Mouse (Mus musculus): ENCODE measurements around the gene Arhgap35. TPM values are rescaled to one million over a fixed set of nuclear protein-coding genes. Genes with fewer than 3 reads are reported as not detected.
A peak's percentile ranks its signal among the peaks of the same experiment; 100 is the strongest.

The Arhgap35 gene
- polyA plus RNA-seq, 1 experiment from 2014 or later = 40.8 TPM

DNA sequence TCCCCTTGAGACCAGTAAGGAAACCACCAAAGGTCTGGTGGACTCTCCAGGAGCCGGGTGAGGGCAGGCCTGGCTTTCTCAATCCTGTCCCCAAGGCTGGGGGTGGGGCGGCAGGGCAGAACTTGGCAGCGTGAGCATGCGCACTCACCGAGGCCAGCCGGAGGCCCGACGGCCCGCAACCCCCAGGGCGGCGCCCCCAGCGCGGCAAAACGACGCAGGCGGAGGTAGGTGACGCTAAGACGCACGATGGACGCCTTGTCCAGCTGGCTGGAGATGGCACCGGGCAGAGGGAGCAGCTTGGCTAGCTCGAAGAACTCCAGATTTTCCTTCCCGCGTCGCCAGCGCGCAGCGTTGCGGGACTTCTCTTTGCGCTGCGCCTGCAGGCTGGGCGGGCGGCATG is 140.3 kb downstream of the Arhgap35 start:
- Histone ChIP-seq H3K4me3 (replicated peaks) (peak overlapping the region; percentile 28), H3K4me1 (peaks cover 27% of the 10 kb centered on the region), H3K9ac (no peak overlapping the region), H3K27ac (no peak overlapping the region), H3K9me3 (no peaks in the 10 kb centered on the region), H3K4me2 (peak overlapping the region; percentile 19), H3K36me3 (replicated peaks) (no peaks in the 10 kb centered on the region), H3K27me3 (peaks cover 90% of the 10 kb centered on the region)
- WGBS = 3% methylated on average over 33 of the region's 33 CpGs
- ATAC-seq (ENCODE audit: low FRiP score) = no peak

DNA sequence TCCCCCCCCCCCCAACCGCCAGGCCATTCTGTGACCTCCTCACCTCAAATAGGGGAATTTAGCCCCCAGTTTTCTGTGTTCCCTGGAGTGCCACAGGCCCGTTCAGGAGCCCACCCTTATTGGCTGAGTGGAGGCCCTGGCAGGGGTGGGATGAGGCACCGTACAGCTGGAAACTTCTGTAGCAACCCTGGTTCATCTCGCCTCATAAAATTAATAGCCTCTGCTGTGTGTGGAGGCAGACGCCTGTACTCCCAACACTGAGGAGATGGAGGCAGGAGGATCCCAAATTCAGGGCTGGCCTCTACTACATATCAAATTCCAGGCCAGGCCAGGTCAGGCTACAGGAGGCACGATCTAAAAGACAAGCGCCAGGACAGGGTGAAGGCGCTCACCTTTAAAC is 140.9 kb downstream of the Arhgap35 start:
- Histone ChIP-seq H3K36me3 (replicated peaks) (no peaks in the 10 kb centered on the region), H3K27ac (no peak overlapping the region), H3K4me2 (no peak overlapping the region), H3K9me3 (no peaks in the 10 kb centered on the region), H3K27me3 (peaks cover 96% of the 10 kb centered on the region), H3K4me1 (peaks cover 27% of the 10 kb centered on the region), H3K4me3 (replicated peaks) (no peak overlapping the region), H3K9ac (no peak overlapping the region)
- ATAC-seq (ENCODE audit: low FRiP score) = no peak
- 56% methylated on average over 8 of the region's 8 CpGs for WGBS

DNA sequence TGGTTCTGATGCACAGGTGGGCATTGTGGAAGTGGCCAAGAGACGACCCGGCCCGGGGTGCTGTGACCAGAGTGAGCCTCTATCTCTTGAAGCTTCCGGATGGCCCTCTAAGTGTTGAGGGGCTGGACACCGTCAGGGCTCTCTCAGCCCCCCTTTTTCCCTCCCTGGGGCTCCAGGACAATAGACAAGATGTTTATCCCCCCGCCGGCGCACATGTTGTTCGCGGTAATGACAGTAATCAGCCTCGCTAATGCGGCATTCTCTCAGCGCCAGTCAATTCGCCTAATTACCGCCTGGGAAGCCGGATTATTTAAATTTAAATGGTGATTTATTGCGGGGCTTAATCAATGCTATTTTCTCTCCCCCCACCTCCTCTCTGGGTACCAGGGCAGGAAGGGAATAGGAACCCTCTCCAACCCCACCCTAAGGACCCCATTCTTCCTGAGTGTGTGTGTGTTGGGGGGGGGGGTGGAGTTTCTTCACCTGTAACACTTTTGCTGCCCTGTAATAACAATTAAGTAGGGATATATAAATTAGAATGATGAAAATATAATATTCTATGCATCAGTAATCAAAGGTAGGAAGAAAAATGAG is 142.6 kb downstream of the Arhgap35 start:
- H3K9me3 ChIP-seq = no peaks in the 10 kb centered on the region
- ATAC-seq (ENCODE audit: low FRiP score) = peak; percentile 67
- WGBS = under 1% methylated on average over 17 of the region's 17 CpGs
- H3K4me2 ChIP-seq = peak overlapping the region; percentile 35
- peaks cover 36% of the 10 kb centered on the region for H3K4me1 ChIP-seq
- no peaks in the 10 kb centered on the region for H3K36me3 ChIP-seq (replicated peaks)
- peaks cover 92% of the 10 kb centered on the region for H3K27me3 ChIP-seq
- no peak overlapping the region for H3K27ac ChIP-seq
- H3K4me3 ChIP-seq (replicated peaks) = no peak overlapping the region
- H3K9ac ChIP-seq = no peak overlapping the region

DNA sequence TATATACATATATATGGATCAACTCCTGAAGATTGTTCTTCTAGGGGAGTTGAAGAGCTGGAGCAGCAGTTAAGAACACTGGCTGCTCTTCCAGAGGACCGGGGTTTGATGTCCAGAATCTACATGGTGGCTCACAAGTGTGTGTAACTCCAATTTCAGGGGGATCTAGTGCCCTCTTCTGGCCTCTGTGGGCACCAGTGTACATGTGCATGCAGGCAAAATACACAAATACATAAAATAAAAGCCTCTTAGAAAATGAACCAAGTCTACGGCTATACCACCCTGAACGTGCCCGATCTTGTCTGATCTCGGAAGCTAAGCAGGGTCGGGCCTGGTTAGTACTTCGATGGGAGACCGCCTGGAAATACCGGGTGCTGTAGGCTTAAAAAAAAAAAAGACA is 143.2 kb downstream of the Arhgap35 start:
- Histone ChIP-seq H3K27me3 (peaks cover 86% of the 10 kb centered on the region), H3K27ac (no peak overlapping the region), H3K36me3 (replicated peaks) (no peaks in the 10 kb centered on the region), H3K4me3 (replicated peaks) (no peak overlapping the region), H3K4me2 (no peak overlapping the region), H3K9ac (no peak overlapping the region), H3K4me1 (peaks cover 33% of the 10 kb centered on the region), H3K9me3 (no peaks in the 10 kb centered on the region)
- WGBS = 41% methylated on average over 9 of the region's 9 CpGs
- ATAC-seq (ENCODE audit: low FRiP score) = no peak

- peaks cover 76% of the 10 kb centered on the region for H3K27me3 ChIP-seq
- H3K36me3 ChIP-seq (replicated peaks) = no peaks in the 10 kb centered on the region
- H3K4me3 ChIP-seq (replicated peaks) = no peak overlapping the region
- no peak overlapping the region for H3K9ac ChIP-seq
- ATAC-seq (ENCODE audit: low FRiP score) = peak; percentile 49; the same call in 1 of the 2 replicates
- 7% methylated on average over 5 of the region's 5 CpGs for WGBS
- H3K4me2 ChIP-seq = no peak overlapping the region
- peaks cover 15% of the 10 kb centered on the region for H3K4me1 ChIP-seq
- H3K9me3 ChIP-seq = no peaks in the 10 kb centered on the region
- 0 out of 2 replicates have a peak overlapping the region, but pooled peaks have one; percentile 4 for H3K27ac ChIP-seq
These were observed 146.7 kb downstream of the Arhgap35 start for GRCm38 (mm10) chr7:16468115-16468514.

DNA sequence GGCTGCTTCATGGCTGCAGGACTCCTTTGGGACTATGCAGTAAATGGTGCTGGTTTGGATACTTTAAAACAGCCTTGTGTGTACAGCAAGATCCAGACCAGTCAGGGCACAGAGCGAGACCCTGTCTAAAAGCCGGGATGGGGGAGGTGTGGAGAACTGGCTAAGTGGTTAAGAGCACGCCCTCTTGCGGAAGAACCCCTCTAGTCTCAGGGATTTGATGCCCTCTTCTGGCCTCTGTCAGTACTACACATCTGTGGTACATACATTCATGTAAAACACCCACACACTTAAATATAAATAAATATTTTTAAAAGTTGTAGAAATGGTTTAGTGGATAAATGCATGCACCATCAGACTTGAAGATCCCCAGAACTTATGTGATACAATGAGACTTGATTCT is 148.2 kb downstream of the Arhgap35 start:
- Histone ChIP-seq H3K27me3 (peaks cover 64% of the 10 kb centered on the region), H3K27ac (no peak overlapping the region), H3K4me2 (no peak overlapping the region), H3K9me3 (no peaks in the 10 kb centered on the region), H3K4me1 (peaks cover 9% of the 10 kb centered on the region; the same call in 1 of the 2 replicates), H3K4me3 (replicated peaks) (no peak overlapping the region), H3K9ac (no peak overlapping the region), H3K36me3 (replicated peaks) (no peaks in the 10 kb centered on the region)
- 74% methylated on average over 4 of the region's 4 CpGs for WGBS
- no peak for ATAC-seq (ENCODE audit: low FRiP score)

- 93% methylated on average over 5 of the region's 5 CpGs for WGBS
- Histone ChIP-seq H3K4me3 (replicated peaks) (no peak overlapping the region), H3K4me1 (peaks cover 9% of the 10 kb centered on the region; the same call in 1 of the 2 replicates), H3K9me3 (no peaks in the 10 kb centered on the region), H3K4me2 (no peak overlapping the region), H3K9ac (no peak overlapping the region), H3K27ac (no peak overlapping the region), H3K36me3 (replicated peaks) (no peaks in the 10 kb centered on the region), H3K27me3 (peaks cover 60% of the 10 kb centered on the region)
- ATAC-seq (ENCODE audit: low FRiP score) = no peak
These were observed 149.2 kb downstream of the Arhgap35 start for GRCm38 (mm10) chr7:16465568-16465967.

- H3K27ac ChIP-seq = no peak overlapping the region
- H3K36me3 ChIP-seq (replicated peaks) = no peaks in the 10 kb centered on the region
- H3K9ac ChIP-seq = no peak overlapping the region
- H3K9me3 ChIP-seq = no peaks in the 10 kb centered on the region
- no peak overlapping the region for H3K4me3 ChIP-seq (replicated peaks)
- H3K4me2 ChIP-seq = no peak overlapping the region
- ATAC-seq (ENCODE audit: low FRiP score) = 0 out of 2 replicates have a peak, but pooled peaks have one; percentile 9
- WGBS = 18% methylated on average over 8 of the region's 8 CpGs
- H3K4me1 ChIP-seq = peaks cover 9% of the 10 kb centered on the region; the same call in 1 of the 2 replicates
- peaks cover 60% of the 10 kb centered on the region for H3K27me3 ChIP-seq
These were observed 149.6 kb downstream of the Arhgap35 start for GRCm38 (mm10) chr7:16465160-16465559.

- ATAC-seq (ENCODE audit: low FRiP score) = peak; percentile 8; the same call in 1 of the 2 replicates
- Histone ChIP-seq H3K4me1 (peaks cover 6% of the 10 kb centered on the region; the same call in 1 of the 2 replicates), H3K27ac (no peak overlapping the region), H3K4me2 (no peak overlapping the region), H3K4me3 (replicated peaks) (no peak overlapping the region), H3K36me3 (replicated peaks) (no peaks in the 10 kb centered on the region), H3K9me3 (no peaks in the 10 kb centered on the region), H3K27me3 (peaks cover 40% of the 10 kb centered on the region), H3K9ac (no peak overlapping the region)
- 1% methylated on average over 14 of the region's 14 CpGs for WGBS
These were observed 151.6 kb downstream of the Arhgap35 start for GRCm38 (mm10) chr7:16463214-16463613.

- H3K4me2 ChIP-seq = no peak overlapping the region
- WGBS = 86% methylated on average over 6 of the region's 6 CpGs
- H3K4me1 ChIP-seq = no peaks in the 10 kb centered on the region
- no peak overlapping the region for H3K4me3 ChIP-seq (replicated peaks)
- H3K27me3 ChIP-seq = peaks cover 37% of the 10 kb centered on the region
- H3K27ac ChIP-seq = no peak overlapping the region
- H3K36me3 ChIP-seq (replicated peaks) = 0 out of 2 replicates have a peak, but pooled peaks cover 3% of the 10 kb centered on the region
- no peak for ATAC-seq (ENCODE audit: low FRiP score)
- no peak overlapping the region for H3K9ac ChIP-seq
- H3K9me3 ChIP-seq = no peaks in the 10 kb centered on the region
These were observed 153.1 kb downstream of the Arhgap35 start for GRCm38 (mm10) chr7:16461705-16462104.

- Histone ChIP-seq H3K9ac (no peak overlapping the region), H3K27ac (no peak overlapping the region), H3K4me2 (no peak overlapping the region), H3K27me3 (peaks cover 32% of the 10 kb centered on the region), H3K4me1 (no peaks in the 10 kb centered on the region), H3K36me3 (replicated peaks) (0 out of 2 replicates have a peak, but pooled peaks cover 9% of the 10 kb centered on the region), H3K4me3 (replicated peaks) (no peak overlapping the region), H3K9me3 (no peaks in the 10 kb centered on the region)
- no peak for ATAC-seq (ENCODE audit: low FRiP score)
- WGBS = 54% methylated on average over 6 of the region's 6 CpGs
These were observed 153.6 kb downstream of the Arhgap35 start for GRCm38 (mm10) chr7:16461151-16461550.

DNA sequence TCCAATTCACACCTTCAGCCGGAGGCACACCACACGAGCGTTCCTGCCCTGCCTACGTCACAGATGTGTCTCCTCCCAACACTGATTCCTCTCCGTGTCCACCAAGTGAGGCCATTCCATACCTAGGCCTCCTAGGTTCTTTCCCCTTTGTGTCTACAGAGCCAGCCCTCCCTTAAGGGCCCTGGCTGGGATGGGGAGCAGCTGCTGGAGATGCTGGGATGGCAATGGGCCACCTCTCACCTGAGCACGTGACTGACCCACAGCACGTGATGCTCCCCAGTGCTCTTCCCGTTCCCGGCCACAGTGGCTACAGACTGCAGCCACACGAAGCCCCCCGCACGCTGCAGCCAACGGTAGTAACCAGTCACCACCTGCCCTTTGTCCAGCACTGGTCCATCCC is 154.2 kb downstream of the Arhgap35 start:
- peaks cover 28% of the 10 kb centered on the region for H3K27me3 ChIP-seq
- ATAC-seq (ENCODE audit: low FRiP score) = peak; percentile 27; the same call in 1 of the 2 replicates
- H3K4me3 ChIP-seq (replicated peaks) = no peak overlapping the region
- 76% methylated on average over 13 of the region's 13 CpGs for WGBS
- no peak overlapping the region for H3K27ac ChIP-seq
- no peaks in the 10 kb centered on the region for H3K9me3 ChIP-seq
- H3K4me1 ChIP-seq = no peaks in the 10 kb centered on the region
- no peak overlapping the region for H3K9ac ChIP-seq
- H3K36me3 ChIP-seq (replicated peaks) = peaks cover 15% of the 10 kb centered on the region; the same call in 1 of the 2 replicates
- H3K4me2 ChIP-seq = no peak overlapping the region

DNA sequence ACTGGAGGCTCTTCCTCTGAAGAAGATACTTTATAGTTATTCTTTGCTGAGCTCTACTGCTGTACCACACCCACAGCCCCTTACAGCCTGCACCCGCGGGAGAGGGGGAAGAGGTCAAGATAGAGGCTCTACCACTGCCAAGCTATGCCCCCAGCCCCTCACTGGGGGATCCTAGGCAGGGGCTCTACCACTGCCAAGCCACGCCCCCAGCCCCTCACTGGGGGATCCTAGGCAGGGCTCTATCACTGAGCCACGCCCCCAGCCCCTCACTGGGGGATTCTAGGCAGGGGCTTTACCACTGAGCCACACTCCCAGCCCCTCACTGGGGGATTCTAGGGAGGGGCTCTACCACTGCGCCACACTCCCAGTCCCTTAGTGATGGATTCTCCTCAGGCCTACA is 158.5 kb downstream of the Arhgap35 start:
- no peak for ATAC-seq (ENCODE audit: low FRiP score)
- H3K9me3 ChIP-seq = no peaks in the 10 kb centered on the region
- WGBS = 90% methylated on average over 5 of the region's 5 CpGs
- no peak overlapping the region for H3K27ac ChIP-seq
- H3K36me3 ChIP-seq (replicated peaks) = peaks cover 17% of the 10 kb centered on the region; the same call in 1 of the 2 replicates
- no peak overlapping the region for H3K9ac ChIP-seq
- peaks cover 7% of the 10 kb centered on the region; the same call in 1 of the 2 replicates for H3K27me3 ChIP-seq
- no peak overlapping the region for H3K4me2 ChIP-seq
- H3K4me1 ChIP-seq = peaks cover 10% of the 10 kb centered on the region
- H3K4me3 ChIP-seq (replicated peaks) = no peak overlapping the region

Measured in forebrain, embryonic 12.5 days (tissue).